Mouse (Mus musculus): ENCODE data around the gene Magi2.
A peak's percentile ranks its signal among the peaks of the same experiment; 100 is the strongest.

Gene Magi2

GRCm38 (mm10) chr5:19932102-19932501, 705.3 kb downstream of the Magi2 start:
- DNase-seq (ENCODE audit: low spot score in 2 of 2), result no peak

- DNase-seq (ENCODE audit: low spot score in 2 of 2), result no peak
These were observed 706.4 kb downstream of the Magi2 start for GRCm38 (mm10) chr5:19933190-19933589.

GRCm38 (mm10) chr5:19951102-19951501, 724.3 kb downstream of the Magi2 start:
- DNase-seq (ENCODE audit: low spot score in 2 of 2), result no peak

- DNase-seq (ENCODE audit: low spot score in 2 of 2), result no peak
These were observed 737.3 kb downstream of the Magi2 start for GRCm38 (mm10) chr5:19964113-19964512.

- DNase-seq (ENCODE audit: low spot score in 2 of 2), result no peak
These were observed 745.9 kb downstream of the Magi2 start for GRCm38 (mm10) chr5:19972736-19973135.

- no peak for DNase-seq (ENCODE audit: low spot score in 2 of 2)
These were observed 747.0 kb downstream of the Magi2 start for GRCm38 (mm10) chr5:19973852-19974251.

GRCm38 (mm10) chr5:19981518-19981917, 754.7 kb downstream of the Magi2 start:
- no peak for DNase-seq (ENCODE audit: low spot score in 2 of 2)

- peak; percentile 34 to 54 for DNase-seq (ENCODE audit: low spot score in 2 of 2)
These were observed 755.2 kb downstream of the Magi2 start for GRCm38 (mm10) chr5:19982031-19982430.

GRCm38 (mm10) chr5:19999486-19999885, 772.6 kb downstream of the Magi2 start:
- no peak for DNase-seq (ENCODE audit: low spot score in 2 of 2)

- no peak for DNase-seq (ENCODE audit: low spot score in 2 of 2)
These were observed 773.1 kb downstream of the Magi2 start for GRCm38 (mm10) chr5:19999912-20000311.

- DNase-seq (ENCODE audit: low spot score in 2 of 2), result no peak
These were observed 779.8 kb downstream of the Magi2 start for GRCm38 (mm10) chr5:20006616-20007015.

- DNase-seq (ENCODE audit: low spot score in 2 of 2), result no peak
These were observed 780.4 kb downstream of the Magi2 start for GRCm38 (mm10) chr5:20007246-20007645.

- no peak for DNase-seq (ENCODE audit: low spot score in 2 of 2)
These were observed 783.4 kb downstream of the Magi2 start for GRCm38 (mm10) chr5:20010210-20010609.

GRCm38 (mm10) chr5:20018063-20018462, 791.2 kb downstream of the Magi2 start:
- no peak for DNase-seq (ENCODE audit: low spot score in 2 of 2)

GRCm38 (mm10) chr5:20046649-20047048, 819.8 kb downstream of the Magi2 start:
- DNase-seq (ENCODE audit: low spot score in 2 of 2), result no peak

- DNase-seq (ENCODE audit: low spot score in 2 of 2), result no peak
These were observed 821.5 kb downstream of the Magi2 start for GRCm38 (mm10) chr5:20048386-20048785.

GRCm38 (mm10) chr5:20050284-20050683, 823.4 kb downstream of the Magi2 start:
- DNase-seq (ENCODE audit: low spot score in 2 of 2), result no peak

GRCm38 (mm10) chr5:20055000-20055399, 828.2 kb downstream of the Magi2 start:
- no peak for DNase-seq (ENCODE audit: low spot score in 2 of 2)

GRCm38 (mm10) chr5:20056074-20056842, 829.4 kb downstream of the Magi2 start:
- DNase-seq (ENCODE audit: low spot score in 2 of 2), result no peak

GRCm38 (mm10) chr5:20056856-20057255, 830.0 kb downstream of the Magi2 start:
- no peak for DNase-seq (ENCODE audit: low spot score in 2 of 2)

- no peak for DNase-seq (ENCODE audit: low spot score in 2 of 2)
These were observed 835.2 kb downstream of the Magi2 start for GRCm38 (mm10) chr5:20062011-20062410.

GRCm38 (mm10) chr5:20065081-20065480, 838.2 kb downstream of the Magi2 start:
- DNase-seq (ENCODE audit: low spot score in 2 of 2), result no peak

- no peak for DNase-seq (ENCODE audit: low spot score in 2 of 2)
These were observed 841.7 kb downstream of the Magi2 start for GRCm38 (mm10) chr5:20068496-20068895.
